ENCODE assay signal across 28 mouse cellular contexts in genomic region chr4:130033496-130033895, GRCm38 (mm10). TPM values are rescaled to one million over a fixed set of nuclear protein-coding genes. Genes with fewer than 3 reads are reported as not detected.
DNase-seq lines count a peak whose midpoint lies in the region; ATAC-seq lines count a peak whose summit lies in the region.
"Had no signal": no experiment of that assay in that cellular context is flagged by ENCODE, and none has a peak within 500 bp of the region (broad histone marks: within the 10 kb centered on the region; RNA-seq: fewer than 3 reads in every experiment).

No protein-coding gene starts in this region.

- H3K4me1 ChIP-seq in hindbrain, embryonic 12.5 days, result peaks cover 38% of the 10 kb centered on the region
- H3K4me1 ChIP-seq in hindbrain, embryonic 10.5 days (replicated peaks), result peaks cover 34% of the 10 kb centered on the region
- peaks cover 39% of the 10 kb centered on the region for H3K4me1 ChIP-seq in neural tube, embryonic 13.5 days (replicated peaks)
- peaks cover 30% of the 10 kb centered on the region for H3K4me1 ChIP-seq in midbrain, embryonic 16.5 days (ENCODE audit: control insufficient read depth, insufficient read depth, low read length)

- no peak for DNase-seq in hindbrain, embryonic 10.5 days (ENCODE audit: low spot score)
- DNase-seq in neural tube, embryonic 10.5 days (ENCODE audit: extremely low spot score, low spot score), result no peak
- DNase-seq in urinary bladder, adult 18-20 months (ENCODE audit: low spot score in 2 of 2), result no peak
- DNase-seq: adrenal gland, postnatal 10 days; cerebellum, adult 11 months; cerebellum, adult 9-11 months; embryo, embryonic 11 days; gastrocnemius, postnatal 25 days; heart, adult 11 months; kidney, postnatal 14 days; lung, adult 2 months; lung, postnatal 10 days; spleen, adult 18-20 months; thymus, postnatal 14 days had no signal

- no peak overlapping the region for H3K9ac ChIP-seq in hindbrain, embryonic 12.5 days
- 0 out of 2 replicates have a peak overlapping the region, but pooled peaks have one; percentile 36 for H3K9ac ChIP-seq in neural tube, embryonic 13.5 days
- H3K9ac ChIP-seq in midbrain, embryonic 16.5 days (ENCODE audit: low read depth, low read length), result no peak overlapping the region
- H3K9ac ChIP-seq: embryonic facial prominence, embryonic 12.5 days; forebrain, embryonic 15.5 days; heart, embryonic 15.5 days; liver, embryonic 14.5 days had no signal

- peak overlapping the region; percentile 68 for H3K27ac ChIP-seq in hindbrain, embryonic 12.5 days
- H3K27ac ChIP-seq in hindbrain, embryonic 10.5 days, result no peak overlapping the region
- H3K27ac ChIP-seq in neural tube, embryonic 13.5 days (replicated peaks), result no peak overlapping the region
- H3K27ac ChIP-seq in midbrain, embryonic 16.5 days (ENCODE audit: low read length), result peak overlapping the region; percentile 67
- H3K27ac ChIP-seq: embryonic facial prominence, embryonic 12.5 days; forebrain, embryonic 10.5 days; forebrain, embryonic 15.5 days; heart, embryonic 10.5 days; heart, embryonic 15.5 days; left cerebral cortex, adult 2 months; liver, embryonic 14.5 days; macrophage had no signal

- no peaks in the 10 kb centered on the region; the same call in 1 of the 2 replicates for H3K9me3 ChIP-seq in hindbrain, embryonic 12.5 days (replicated peaks)
- H3K9me3 ChIP-seq in hindbrain, embryonic 10.5 days, result no peaks in the 10 kb centered on the region
- H3K9me3 ChIP-seq in neural tube, embryonic 13.5 days, result no peaks in the 10 kb centered on the region
- no peaks in the 10 kb centered on the region for H3K9me3 ChIP-seq in midbrain, embryonic 16.5 days (replicated peaks; ENCODE audit: control insufficient read depth, low read length, poor library complexity, severe bottlenecking)
- H3K9me3 ChIP-seq: embryonic facial prominence, embryonic 12.5 days; forebrain, embryonic 15.5 days; G1E; heart, embryonic 10.5 days; heart, embryonic 15.5 days had no signal

- H3K4me3 ChIP-seq in hindbrain, embryonic 12.5 days, result no peak overlapping the region
- H3K4me3 ChIP-seq in hindbrain, embryonic 10.5 days, result no peak overlapping the region
- H3K4me3 ChIP-seq in neural tube, embryonic 13.5 days, result no peak overlapping the region
- no peak overlapping the region for H3K4me3 ChIP-seq in midbrain, embryonic 16.5 days (ENCODE audit: low read depth, low read length)
- H3K4me3 ChIP-seq: embryonic facial prominence, embryonic 12.5 days; forebrain, embryonic 10.5 days; forebrain, embryonic 15.5 days; heart, embryonic 10.5 days; heart, embryonic 15.5 days; left cerebral cortex, adult 2 months had no signal

- H3K4me2 ChIP-seq in hindbrain, embryonic 12.5 days (replicated peaks), result no peak overlapping the region
- no peak overlapping the region for H3K4me2 ChIP-seq in neural tube, embryonic 13.5 days
- no peak overlapping the region for H3K4me2 ChIP-seq in midbrain, embryonic 16.5 days (ENCODE audit: low read length)
- H3K4me2 ChIP-seq: embryonic facial prominence, embryonic 12.5 days; forebrain, embryonic 15.5 days; heart, embryonic 15.5 days had no signal

- H3K36me3 ChIP-seq in hindbrain, embryonic 12.5 days, result no peaks in the 10 kb centered on the region
- no peaks in the 10 kb centered on the region for H3K36me3 ChIP-seq in hindbrain, embryonic 10.5 days
- H3K36me3 ChIP-seq in neural tube, embryonic 13.5 days, result no peaks in the 10 kb centered on the region
- H3K36me3 ChIP-seq in midbrain, embryonic 16.5 days (ENCODE audit: control insufficient read depth, insufficient read depth, low read length), result no peaks in the 10 kb centered on the region
- H3K36me3 ChIP-seq: embryonic facial prominence, embryonic 12.5 days; forebrain, embryonic 10.5 days; forebrain, embryonic 15.5 days; G1E; heart, embryonic 10.5 days; heart, embryonic 15.5 days had no signal

- WGBS in hindbrain, embryonic 12.5 days, result 35% methylated on average over 7 of the region's 7 CpGs
- whole genome bisulfite sequencing in hindbrain, embryonic 10.5 days, result 59% methylated on average over 7 of the region's 7 CpGs
- 42% methylated on average over 7 of the region's 7 CpGs for WGBS in neural tube, embryonic 13.5 days
- WGBS in midbrain, embryonic 16.5 days, result 33% methylated on average over 7 of the region's 7 CpGs

- peak; percentile 64 for ATAC-seq in hindbrain, embryonic 12.5 days (ENCODE audit: low FRiP score)
- no peak; the same call in 1 of the 2 replicates for ATAC-seq in neural tube, embryonic 13.5 days (ENCODE audit: low read depth)
- peak; percentile 49; the same call in 1 of the 2 replicates for ATAC-seq in midbrain, embryonic 16.5 days
- no peak for ATAC-seq in erythroblast, adult 5-6 weeks (replicated peaks; ENCODE audit: low FRiP score, poor library complexity, severe bottlenecking)
- ATAC-seq: forebrain, embryonic 15.5 days; intestine, postnatal 0 days had no signal

- H3K27me3 ChIP-seq in hindbrain, embryonic 12.5 days, result peaks cover 12% of the 10 kb centered on the region
- H3K27me3 ChIP-seq in hindbrain, embryonic 10.5 days (ENCODE audit: insufficient read depth, poor library complexity, severe bottlenecking), result peaks cover 51% of the 10 kb centered on the region
- peaks cover 22% of the 10 kb centered on the region for H3K27me3 ChIP-seq in neural tube, embryonic 13.5 days
- no peaks in the 10 kb centered on the region for H3K27me3 ChIP-seq in midbrain, embryonic 16.5 days (ENCODE audit: control insufficient read depth, insufficient read depth, low read depth, low read length)

RNA-seq across cellular contexts. Expression of gene Col16a1, which starts 14.1 kb away (rescaled TPM):
- 29.8 and 32.5 TPM in 2 replicates for polyA plus RNA-seq in hindbrain, embryonic 12.5 days (2016; fragmentation: Nextera tagmentation; extraction: Ambion mirVana)
- 7.2 and 8.7 TPM in 2 replicates for polyA plus RNA-seq in hindbrain, embryonic 10.5 days (2016; fragmentation: Nextera tagmentation; extraction: Ambion mirVana)
- 11.9 and 14.7 TPM in 2 replicates for polyA plus RNA-seq in neural tube, embryonic 13.5 days (2015; fragmentation: Nextera tagmentation; extraction: Ambion mirVana)
- 8.6 and 10.5 TPM in 2 replicates for polyA plus RNA-seq in midbrain, embryonic 16.5 days (2015; fragmentation: Nextera tagmentation; extraction: Ambion mirVana)
- not detected in 2 replicates for total RNA-seq in erythroblast, adult 5-6 weeks (2015; ENCODE audit: low replicate concordance)
- 0.14 TPM in 1 of 2 replicates, not detected in the other for total RNA-seq in erythroblast, adult 5-6 weeks (2017; ENCODE audit: low replicate concordance)
- total RNA-seq: G1E had no signal
- polyA plus RNA-seq: G1E, macrophage had no signal

RNA-seq across cellular contexts. Expression of gene Adgrb2, which starts 48.8 kb away (rescaled TPM):
- 10.3 and 12.6 TPM in 2 replicates for polyA plus RNA-seq in hindbrain, embryonic 12.5 days (2016; fragmentation: Nextera tagmentation; extraction: Ambion mirVana)
- polyA plus RNA-seq in hindbrain, embryonic 10.5 days (2016; fragmentation: Nextera tagmentation; extraction: Ambion mirVana), result 2.0 and 3.1 TPM in 2 replicates
- polyA plus RNA-seq in neural tube, embryonic 13.5 days (2015; fragmentation: Nextera tagmentation; extraction: Ambion mirVana), result 8.1 and 9.3 TPM in 2 replicates
- polyA plus RNA-seq in midbrain, embryonic 16.5 days (2015; fragmentation: Nextera tagmentation; extraction: Ambion mirVana), result 15.8 and 17.0 TPM in 2 replicates
- not detected in 2 replicates for total RNA-seq in erythroblast, adult 5-6 weeks (2015; ENCODE audit: low replicate concordance)
- not detected in 2 replicates for total RNA-seq in erythroblast, adult 5-6 weeks (2017; ENCODE audit: low replicate concordance)
- polyA plus RNA-seq: G1E, macrophage had no signal

Comparison
In these comparisons a context has a peak if more than half of its experiments do, and no peak if none do; other contexts are left out.
1. H3K27ac ChIP-seq: peak in hindbrain, embryonic 12.5 days (single experiment) and midbrain, embryonic 16.5 days (single experiment); none in hindbrain, embryonic 10.5 days (single experiment) and neural tube, embryonic 13.5 days (single experiment).
2. ATAC-seq: peak in hindbrain, embryonic 12.5 days (single experiment) and midbrain, embryonic 16.5 days (single experiment); none in neural tube, embryonic 13.5 days (single experiment) and erythroblast, adult 5-6 weeks (single experiment).